Mouse (Mus musculus) heart, postnatal 0 days (tissue): Measurements from ENCODE around the gene Ankrd27.

Source experiments
- CTCF ChIP-seq: IDR thresholded peaks from 2 replicates; pipeline ENCODE4 v1.5.1; 2016; ENCODE audit warnings: antibody characterized with exemption, control low read depth, low read depth
- EP300 ChIP-seq: IDR thresholded peaks from 2 replicates; pipeline ENCODE4 v1.6.1; 2016; ENCODE audit warnings: antibody characterized with exemption, low read depth

GRCm38 (mm10) chr7:35555224-35556204, 30.5 kb upstream of the Ankrd27 start:
- TF ChIP-seq EP300 (peak; percentile 30; the same call in 1 of the 2 replicates), CTCF (no peak)
